Mouse (Mus musculus) limb, embryonic 11.5 days (tissue): ENCODE data around the gene Wwox. TPM values are rescaled to one million over a fixed set of nuclear protein-coding genes. Genes with fewer than 3 reads are reported as not detected.

Experiments
- ATAC-seq: fragments of 200-750 bp; cut with Nextera tagmentation; 2 replicates; pipeline ENCODE4 v1.8.0; 2017; ENCODE audit warnings: low read depth; ENCODE audit not compliant: insufficient number of reproducible peaks, low FRiP score, low TSS enrichment
- DNase-seq: peaks from one replicate; pipeline ENCODE4 v3.0.0-alpha.2; 2015; ENCODE audit warnings: low spot score
- H3K27ac ChIP-seq: fragments of 300-500 bp; sonication (generic); replicated peaks from 2 replicates; pipeline ENCODE4 v1.5.1; 2014; ENCODE audit warnings: low read depth, mild to moderate bottlenecking, low read length
- H3K27me3 ChIP-seq: fragments of 300-500 bp; sonication (generic); 2 replicates; pipeline ENCODE4 v1.6.1; 2014; ENCODE audit warnings: mild to moderate bottlenecking, low read length, mixed read lengths; ENCODE audit not compliant: control insufficient read depth, insufficient read depth
- H3K36me3 ChIP-seq: fragments of 300-500 bp; sonication (generic); 2 replicates; pipeline ENCODE4 v1.6.1; 2014; ENCODE audit warnings: mild to moderate bottlenecking, low read length, moderate library complexity, mixed read lengths; ENCODE audit not compliant: control insufficient read depth, insufficient read depth
- H3K4me1 ChIP-seq: fragments of 300-500 bp; sonication (generic); 2 replicates; pipeline ENCODE4 v1.6.1; 2014; ENCODE audit warnings: low read length, mixed read lengths; ENCODE audit not compliant: control insufficient read depth, insufficient read depth
- H3K4me2 ChIP-seq: fragments of 300-500 bp; sonication (generic); 2 replicates; pipeline ENCODE4 v1.6.1; 2014; ENCODE audit warnings: low read depth, mild to moderate bottlenecking, moderate library complexity; ENCODE audit not compliant: severe bottlenecking
- H3K4me3 ChIP-seq: fragments of 300-500 bp; sonication (generic); 2 replicates; pipeline ENCODE4 v1.5.1; 2014; ENCODE audit warnings: low read depth, low read length
- H3K9ac ChIP-seq: fragments of 300-500 bp; sonication (generic); 2 replicates; pipeline ENCODE4 v1.6.1; 2014; ENCODE audit warnings: mild to moderate bottlenecking, low read length
- H3K9me3 ChIP-seq: fragments of 300-500 bp; sonication (generic); 2 replicates; pipeline ENCODE4 v1.6.1; 2016; ENCODE audit warnings: low read length; ENCODE audit not compliant: control insufficient read depth
- whole genome bisulfite sequencing: fragments of 180-500 bp; shearing (Covaris S2); extraction: QIAGEN DNeasy Blood & Tissue Kit; methylation state at CpG from one replicate; pipeline ENCODE4 v1.1.7; 2014; 5-methylcytosine and 5-hydroxymethylcytosine counted together
- polyA plus RNA-seq: library from polyadenylated mRNA; unstranded; fragments of >200 nt; fragmentation: Nextera tagmentation; extraction: Ambion mirVana; gene quantifications from 2 replicates; pipeline ENCODE4 v1.2.1, GENCODE M21; 2014

Wwox gene
- polyA plus RNA-seq, 1 experiment from 2014 or later = 7.3 TPM

- Histone ChIP-seq H3K36me3 (no peaks in the 10 kb centered on the region), H3K4me2 (no peak overlapping the region), H3K27me3 (no peaks in the 10 kb centered on the region), H3K4me3 (no peak overlapping the region), H3K4me1 (peaks cover 6% of the 10 kb centered on the region), H3K9me3 (no peaks in the 10 kb centered on the region; the same call in 1 of the 2 replicates), H3K9ac (no peak overlapping the region), H3K27ac (no peak overlapping the region)
- DNase-seq = no peak
- no peak for ATAC-seq
- WGBS = 62% methylated on average over 8 of the region's 8 CpGs
Observed at GRCm38 (mm10) chr8:115141614-115142013, 702.2 kb downstream of the Wwox start.

DNA sequence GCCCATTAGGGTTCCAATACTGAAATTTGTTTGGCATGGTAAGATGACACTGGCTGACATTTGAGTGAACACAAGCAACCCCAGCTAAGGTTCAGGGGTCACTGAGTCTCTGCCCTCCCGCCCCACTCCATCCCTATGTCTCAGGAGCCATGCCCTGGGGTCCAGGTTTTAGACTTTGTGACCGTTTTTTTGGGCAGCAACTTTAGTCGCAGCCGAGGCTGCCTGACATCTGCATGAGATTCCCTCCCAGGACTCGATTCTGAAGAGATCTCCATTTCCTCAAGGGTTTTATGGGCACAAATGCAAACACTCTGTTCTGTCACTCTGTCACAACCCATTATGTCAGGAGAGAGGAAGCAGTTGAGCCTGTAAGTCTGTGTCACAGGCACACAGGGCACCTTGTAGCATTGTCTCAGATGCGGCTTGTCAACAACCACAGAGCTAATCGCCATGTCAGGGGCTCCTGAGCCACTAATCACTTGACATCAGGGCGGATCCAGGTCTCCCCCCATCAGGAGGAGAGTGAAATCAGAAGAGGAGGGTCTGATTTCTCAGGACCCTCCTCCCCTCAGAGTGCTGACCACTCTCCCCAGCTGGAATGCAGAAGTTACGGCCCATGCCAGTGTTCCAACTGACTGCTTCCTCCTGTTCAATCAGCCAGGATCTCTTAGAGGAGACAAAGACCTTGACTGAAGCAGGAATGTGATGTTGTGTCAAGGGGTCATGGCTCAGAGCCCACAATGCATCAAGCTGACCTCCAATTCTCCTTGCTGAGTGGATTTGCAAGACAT is 704.3 kb downstream of the Wwox start:
- H3K27ac ChIP-seq = no peak overlapping the region
- H3K9ac ChIP-seq = no peak overlapping the region
- no peak overlapping the region for H3K4me3 ChIP-seq
- H3K9me3 ChIP-seq = no peaks in the 10 kb centered on the region
- WGBS = 47% methylated on average over 9 of the region's 9 CpGs
- H3K4me2 ChIP-seq = no peak overlapping the region
- no peaks in the 10 kb centered on the region for H3K36me3 ChIP-seq
- no peaks in the 10 kb centered on the region for H3K27me3 ChIP-seq
- DNase-seq (no peak), ATAC-seq (no peak)
- H3K4me1 ChIP-seq = peaks cover 6% of the 10 kb centered on the region

GRCm38 (mm10) chr8:115147006-115147405 is 707.6 kb downstream of the Wwox start:
- no peak overlapping the region for H3K9ac ChIP-seq
- WGBS = 86% methylated on average over 9 of the region's 9 CpGs
- H3K27ac ChIP-seq = no peak overlapping the region
- H3K4me1 ChIP-seq = peaks cover 12% of the 10 kb centered on the region
- no peak for DNase-seq
- no peaks in the 10 kb centered on the region for H3K9me3 ChIP-seq
- no peak overlapping the region for H3K4me3 ChIP-seq
- no peaks in the 10 kb centered on the region for H3K27me3 ChIP-seq
- no peak for ATAC-seq
- H3K36me3 ChIP-seq = no peaks in the 10 kb centered on the region
- H3K4me2 ChIP-seq = no peak overlapping the region

GRCm38 (mm10) chr8:115150446-115151109 is 711.1 kb downstream of the Wwox start:
- H3K27ac ChIP-seq = no peak overlapping the region
- no peaks in the 10 kb centered on the region for H3K36me3 ChIP-seq
- H3K4me2 ChIP-seq = no peak overlapping the region
- no peaks in the 10 kb centered on the region for H3K27me3 ChIP-seq
- H3K4me1 ChIP-seq = peaks cover 6% of the 10 kb centered on the region; the same call in 1 of the 2 replicates
- no peak overlapping the region for H3K9ac ChIP-seq
- 42% methylated on average over 24 of the region's 24 CpGs for WGBS
- DNase-seq = no peak
- H3K9me3 ChIP-seq = no peaks in the 10 kb centered on the region
- no peak overlapping the region for H3K4me3 ChIP-seq
- ATAC-seq = no peak

DNA sequence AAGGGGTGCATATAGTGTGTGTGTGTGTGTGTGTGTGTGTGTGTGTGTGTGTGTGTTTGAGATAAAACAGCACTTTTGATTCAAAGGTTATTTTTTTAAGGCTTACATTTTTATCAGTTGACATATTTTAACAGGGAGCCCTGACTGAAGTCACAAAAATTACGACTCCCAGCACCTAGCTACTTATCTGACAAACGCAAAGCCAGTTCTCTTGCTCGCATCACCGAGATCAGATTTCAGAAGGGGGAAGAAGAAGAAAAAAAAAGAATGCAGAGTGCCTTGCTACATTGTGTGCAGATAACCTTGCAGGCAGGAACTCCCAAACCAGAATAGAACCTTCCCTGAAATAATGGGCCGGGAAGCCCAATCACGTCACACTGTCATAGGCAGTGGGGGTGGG is 712.0 kb downstream of the Wwox start:
- H3K9ac ChIP-seq = no peak overlapping the region
- H3K4me1 ChIP-seq = peaks cover 6% of the 10 kb centered on the region; the same call in 1 of the 2 replicates
- DNase-seq (no peak), ATAC-seq (no peak)
- 14% methylated on average over 6 of the region's 6 CpGs for WGBS
- H3K4me2 ChIP-seq = no peak overlapping the region
- no peaks in the 10 kb centered on the region for H3K27me3 ChIP-seq
- H3K4me3 ChIP-seq = no peak overlapping the region
- no peak overlapping the region for H3K27ac ChIP-seq
- no peaks in the 10 kb centered on the region for H3K9me3 ChIP-seq
- H3K36me3 ChIP-seq = no peaks in the 10 kb centered on the region

DNA sequence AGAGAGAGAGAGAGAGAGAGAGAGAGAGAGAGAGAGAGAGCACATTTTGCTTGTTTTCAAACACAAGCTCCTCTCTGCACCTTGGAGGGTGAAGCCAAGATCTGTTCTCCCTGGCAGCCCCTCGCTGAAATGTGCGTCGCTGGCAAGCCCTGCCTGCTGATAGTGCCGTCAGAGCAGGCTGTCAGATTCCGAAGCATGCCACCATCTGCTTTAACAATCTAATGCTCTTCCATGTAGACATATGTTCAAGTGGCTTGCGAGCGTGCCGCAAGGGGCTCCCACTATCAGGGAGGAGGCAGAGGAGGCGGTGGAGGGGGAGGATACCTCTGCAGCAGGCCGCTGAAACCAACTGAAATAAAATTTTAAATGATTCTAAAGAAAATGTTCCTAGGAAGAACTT is 714.6 kb downstream of the Wwox start:
- no peaks in the 10 kb centered on the region for H3K27me3 ChIP-seq
- no peak overlapping the region for H3K27ac ChIP-seq
- H3K9ac ChIP-seq = no peak overlapping the region
- H3K4me3 ChIP-seq = no peak overlapping the region
- peaks cover 15% of the 10 kb centered on the region for H3K4me1 ChIP-seq
- no peaks in the 10 kb centered on the region for H3K36me3 ChIP-seq
- DNase-seq = no peak
- H3K4me2 ChIP-seq = no peak overlapping the region
- 60% methylated on average over 10 of the region's 10 CpGs for WGBS
- no peak for ATAC-seq
- no peaks in the 10 kb centered on the region for H3K9me3 ChIP-seq

DNA sequence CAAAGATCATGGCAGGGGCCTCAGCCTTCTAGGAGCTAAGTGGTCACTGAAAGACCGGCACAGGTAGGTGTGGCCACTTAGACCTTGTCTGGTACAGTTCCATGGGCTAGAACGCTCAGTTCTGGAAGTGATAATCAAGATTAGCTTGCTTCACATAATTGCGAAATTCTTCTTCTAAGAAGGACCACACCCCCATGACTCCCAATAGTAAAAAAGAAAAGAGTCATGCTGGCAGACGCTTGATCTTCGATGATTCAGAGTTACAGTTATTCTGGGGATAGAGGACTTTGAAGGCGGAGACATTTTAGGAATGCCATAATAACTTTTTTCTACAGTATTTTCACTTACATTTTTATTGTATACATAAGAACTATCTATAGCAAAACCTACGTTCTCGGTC is 716.7 kb downstream of the Wwox start:
- Histone ChIP-seq H3K27me3 (no peaks in the 10 kb centered on the region), H3K9me3 (no peaks in the 10 kb centered on the region), H3K4me3 (no peak overlapping the region), H3K27ac (no peak overlapping the region), H3K4me2 (no peak overlapping the region), H3K36me3 (no peaks in the 10 kb centered on the region), H3K9ac (no peak overlapping the region), H3K4me1 (peaks cover 26% of the 10 kb centered on the region)
- DNase-seq (no peak), ATAC-seq (no peak)
- WGBS = 89% methylated on average over 8 of the region's 8 CpGs

GRCm38 (mm10) chr8:115157977-115158720 is 718.7 kb downstream of the Wwox start:
- H3K4me3 ChIP-seq = no peak overlapping the region
- 45% methylated on average over 12 of the region's 12 CpGs for WGBS
- ATAC-seq (no peak), DNase-seq (peak; percentile 43)
- H3K4me2 ChIP-seq = no peak overlapping the region
- H3K27ac ChIP-seq = no peak overlapping the region
- no peak overlapping the region for H3K9ac ChIP-seq
- H3K36me3 ChIP-seq = no peaks in the 10 kb centered on the region
- no peaks in the 10 kb centered on the region for H3K27me3 ChIP-seq
- no peaks in the 10 kb centered on the region for H3K9me3 ChIP-seq
- H3K4me1 ChIP-seq = peaks cover 31% of the 10 kb centered on the region
